Mouse (Mus musculus) spleen, postnatal 36 days (tissue): ENCODE data around the gene Nlgn1.

Source experiments
- DNase-seq, 2 experiments: peaks; one replicate each; pipeline ENCODE4 v3.0.0; 2022; ENCODE audit warnings: low spot score in 2 of 2, mixed read lengths in 1 of 2

The Nlgn1 gene

GRCm38 (mm10) chr3:26332400-26333238 lies at the start of gene Nlgn1:
Nlgn1 (minus strand) TSS chr3:26332460.
- DNase-seq, result no peak

- no peak for DNase-seq
These were observed 46.0 kb upstream of the Nlgn1 start for GRCm38 (mm10) chr3:26378272-26378671.

- DNase-seq, result no peak
These were observed 22.8 kb upstream of the Nlgn1 start for GRCm38 (mm10) chr3:26355082-26355481.

GRCm38 (mm10) chr3:26354483-26355030 lies 22.3 kb upstream of the Nlgn1 start:
- no peak for DNase-seq

DNA sequence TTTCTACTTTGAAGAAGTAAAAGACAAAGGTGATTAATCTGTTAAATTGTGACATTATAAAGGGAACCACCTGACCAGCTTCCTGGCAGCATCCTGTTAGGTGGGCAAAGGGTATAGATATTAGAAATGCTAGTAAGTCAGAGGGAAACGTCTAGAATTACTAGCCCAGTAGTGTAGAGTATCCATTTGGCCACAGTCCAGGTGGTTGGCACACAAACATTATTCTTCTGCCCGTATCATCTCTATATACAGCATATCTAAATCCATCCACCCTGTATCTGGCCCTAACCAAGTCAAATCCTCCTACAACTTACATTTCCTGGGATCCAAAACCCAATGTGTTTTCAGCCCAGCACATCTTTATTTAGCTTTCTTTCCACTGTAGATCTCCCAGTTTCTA lies 5.2 kb upstream of the Nlgn1 start:
- DNase-seq, result no peak

GRCm38 (mm10) chr3:26333239-26333811 lies 1.1 kb upstream of the Nlgn1 start:
- DNase-seq, result no peak

GRCm38 (mm10) chr3:26331177-26332061 lies 841 bp downstream of the Nlgn1 start:
- DNase-seq, result no peak

DNA sequence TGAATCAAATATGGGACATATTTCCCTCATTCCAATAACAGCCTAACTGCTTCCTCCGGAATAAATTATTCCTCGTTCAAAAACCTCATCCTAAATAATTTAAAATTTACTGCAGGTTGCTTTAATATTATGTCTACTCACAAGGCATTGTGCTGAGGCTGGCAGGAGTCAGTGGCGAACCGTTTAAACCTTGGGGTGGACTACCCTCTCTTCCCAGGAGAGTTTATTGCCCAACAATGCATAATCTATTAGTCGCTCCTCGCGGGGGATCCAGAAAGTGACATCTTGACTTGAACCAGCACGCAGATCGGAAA lies 1.4 kb downstream of the Nlgn1 start:
- DNase-seq, result no peak

- no peak for DNase-seq
These were observed 2.2 kb downstream of the Nlgn1 start for GRCm38 (mm10) chr3:26330019-26330418.

GRCm38 (mm10) chr3:26324510-26324909 lies 7.8 kb downstream of the Nlgn1 start:
- no peak for DNase-seq

- DNase-seq, result no peak
These were observed 14.9 kb downstream of the Nlgn1 start for GRCm38 (mm10) chr3:26317397-26317796.

GRCm38 (mm10) chr3:26297869-26298268 lies 34.4 kb downstream of the Nlgn1 start:
- DNase-seq, result no peak

DNA sequence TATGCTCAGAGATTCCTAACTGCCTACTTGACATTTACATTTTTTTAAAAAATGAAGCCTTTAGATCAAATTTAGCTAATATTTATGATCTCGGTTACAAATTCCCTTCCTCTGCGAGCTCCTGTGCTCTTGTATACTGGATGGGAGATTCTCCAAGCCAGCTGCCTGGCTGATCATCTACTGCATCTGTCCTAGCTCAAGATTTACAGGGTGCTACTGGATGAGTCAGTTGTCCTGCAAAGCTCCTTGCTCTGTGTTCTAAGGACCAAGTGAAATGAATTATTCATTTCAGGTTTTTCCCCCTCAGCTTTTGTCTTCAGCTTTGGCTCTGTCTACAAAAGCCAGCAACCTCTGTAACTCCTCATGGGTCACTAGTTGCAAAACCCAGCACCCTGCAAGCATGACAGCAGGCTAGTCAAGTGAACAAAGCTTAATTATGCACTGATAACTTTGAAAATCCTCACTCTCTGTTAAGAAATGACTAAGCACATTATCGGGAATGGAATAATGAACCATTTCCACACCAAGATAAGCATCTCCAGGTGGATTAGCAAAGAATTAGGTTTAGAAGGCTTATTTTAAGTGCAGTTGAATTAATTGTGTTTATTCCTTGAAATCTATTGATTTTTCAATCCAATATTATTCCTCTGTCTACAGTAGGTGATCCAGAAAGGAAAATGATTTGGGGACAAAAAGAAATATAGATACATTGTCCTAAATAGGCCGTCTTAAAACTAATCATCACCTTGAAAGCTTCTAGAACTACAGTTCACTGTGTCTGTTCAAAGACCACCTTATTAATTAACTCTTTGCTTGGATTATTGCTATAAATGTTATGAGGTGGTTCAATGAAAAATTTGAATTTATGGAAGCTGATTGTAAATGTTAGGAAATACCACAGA lies 61.1 kb downstream of the Nlgn1 start:
- no peak for DNase-seq

DNA sequence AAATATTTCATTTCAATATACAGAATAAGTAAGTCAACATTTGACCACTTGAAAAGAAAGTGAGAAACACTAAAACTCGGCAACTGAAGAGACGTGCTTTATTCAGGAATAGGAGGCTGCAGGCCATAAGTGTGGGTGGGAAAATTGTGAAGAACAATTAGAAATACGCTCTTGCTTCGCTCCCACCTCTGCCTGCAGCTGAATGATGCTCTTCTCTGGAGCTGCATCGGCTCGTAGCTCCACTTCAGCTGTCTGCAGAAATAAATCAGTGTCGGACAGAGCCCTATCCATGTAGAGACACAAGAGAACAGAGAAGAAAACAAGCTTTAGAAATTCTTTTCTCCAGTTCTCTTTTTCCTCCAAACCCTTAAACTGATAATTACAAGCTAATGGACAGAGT lies 85.7 kb downstream of the Nlgn1 start:
- no peak for DNase-seq

- no peak for DNase-seq
These were observed 89.0 kb downstream of the Nlgn1 start for GRCm38 (mm10) chr3:26243274-26243673.

- DNase-seq, result no peak
These were observed 102.3 kb downstream of the Nlgn1 start for GRCm38 (mm10) chr3:26230006-26230405.

DNA sequence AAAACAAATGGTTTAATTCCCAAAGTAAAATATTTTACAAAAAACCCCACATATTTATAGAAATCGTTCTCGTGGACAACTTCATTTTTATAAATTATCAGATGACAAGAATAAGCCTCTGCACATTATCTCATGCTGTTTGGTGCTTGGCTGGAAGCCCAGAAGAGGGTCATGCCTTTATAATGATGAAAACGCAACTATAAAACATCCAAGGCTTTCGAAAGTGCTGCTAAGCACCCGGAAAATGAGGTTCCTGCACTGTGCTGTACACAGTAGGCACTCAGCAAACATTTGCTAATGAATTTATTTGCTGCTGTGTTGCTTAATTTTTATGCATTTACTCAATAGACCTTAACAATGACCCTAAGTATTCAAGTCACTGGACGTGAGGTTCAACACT lies 103.4 kb downstream of the Nlgn1 start:
- DNase-seq, result no peak

DNA sequence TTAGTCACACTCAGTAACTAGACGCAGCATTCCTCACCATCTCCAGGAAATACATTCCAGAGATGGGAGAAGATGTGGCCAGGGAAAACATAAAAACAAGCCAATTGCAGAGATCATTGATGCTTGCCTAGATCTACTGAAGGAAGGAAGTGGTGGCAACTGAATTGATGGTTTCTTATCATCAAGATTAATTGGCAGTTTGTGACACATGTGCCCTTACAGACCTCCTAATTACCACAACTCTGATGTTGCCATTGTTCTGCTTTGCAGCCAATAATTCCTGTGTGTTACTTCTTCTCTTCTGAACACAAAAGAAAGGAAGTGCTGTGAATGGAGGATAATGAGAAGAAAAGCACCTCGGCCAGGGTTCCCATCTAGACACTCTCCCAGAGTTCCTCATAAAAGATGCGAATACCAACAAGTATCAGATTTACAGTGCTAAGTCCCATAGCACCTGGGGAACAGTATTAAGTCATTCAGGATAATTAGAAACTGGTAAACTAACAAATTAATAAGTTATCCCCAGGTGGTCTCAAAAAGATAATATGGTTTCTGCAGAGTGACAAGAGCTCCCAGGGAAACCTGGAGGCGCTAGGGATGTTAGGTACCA lies 104.0 kb downstream of the Nlgn1 start:
- no peak for DNase-seq

DNA sequence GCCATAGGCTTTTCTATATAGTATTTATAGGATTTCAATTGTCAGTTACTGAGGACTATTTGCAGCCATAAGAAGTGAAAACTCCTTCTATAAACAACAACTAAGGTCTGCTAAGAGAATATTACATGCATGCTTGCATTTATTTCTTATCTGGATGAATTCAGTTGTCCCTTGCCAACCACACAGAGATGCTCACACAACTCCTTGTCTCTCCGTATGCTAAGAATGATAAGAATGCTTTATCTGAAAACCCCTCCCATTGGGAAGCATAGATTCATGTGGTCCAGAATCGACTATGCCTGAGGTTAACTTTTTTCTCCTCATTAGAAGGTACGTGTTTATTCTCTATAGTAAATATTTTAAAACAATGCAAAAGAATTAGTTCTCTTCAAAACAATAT lies 108.8 kb downstream of the Nlgn1 start:
- DNase-seq, result no peak

DNA sequence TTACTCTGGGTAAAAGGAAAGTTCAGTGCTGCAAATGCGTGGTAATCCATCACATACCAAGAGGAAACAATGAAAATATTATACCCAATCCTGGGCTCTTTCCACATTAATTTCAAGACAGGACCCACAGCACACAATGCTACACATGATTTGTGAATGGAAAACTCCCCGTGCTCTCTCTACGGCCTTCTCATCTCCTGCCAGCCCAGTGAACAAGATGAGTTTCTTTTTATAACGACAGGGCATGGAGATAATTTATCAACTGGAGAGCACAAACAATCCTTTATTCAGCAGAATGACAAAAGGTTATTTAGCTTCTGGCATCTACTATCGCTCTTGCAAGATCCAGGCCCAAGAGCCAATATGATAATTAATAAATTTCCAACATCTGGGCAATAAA lies 116.0 kb downstream of the Nlgn1 start:
- DNase-seq, result no peak

DNA sequence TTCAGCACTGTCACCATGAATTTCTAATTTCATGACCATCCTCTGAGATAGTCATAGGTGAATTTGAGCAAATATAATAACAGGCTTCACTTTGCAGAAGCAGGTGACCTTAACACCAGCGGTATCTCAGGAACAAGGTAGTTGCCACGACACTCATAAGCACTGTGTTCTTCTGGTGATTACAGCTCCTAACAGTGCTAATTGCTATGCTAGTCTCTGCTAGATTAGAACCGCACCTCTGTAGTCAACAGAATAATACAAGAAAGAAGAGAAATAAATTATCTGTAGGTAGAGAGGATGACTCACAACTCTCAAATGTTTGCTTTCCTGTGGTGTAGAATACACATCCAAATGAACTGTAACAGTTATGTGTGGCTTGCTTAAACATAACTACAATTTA lies 129.6 kb downstream of the Nlgn1 start:
- DNase-seq, result no peak
